Mouse (Mus musculus): ENCODE results near the gene Eepd1.

Eepd1 gene

DNA sequence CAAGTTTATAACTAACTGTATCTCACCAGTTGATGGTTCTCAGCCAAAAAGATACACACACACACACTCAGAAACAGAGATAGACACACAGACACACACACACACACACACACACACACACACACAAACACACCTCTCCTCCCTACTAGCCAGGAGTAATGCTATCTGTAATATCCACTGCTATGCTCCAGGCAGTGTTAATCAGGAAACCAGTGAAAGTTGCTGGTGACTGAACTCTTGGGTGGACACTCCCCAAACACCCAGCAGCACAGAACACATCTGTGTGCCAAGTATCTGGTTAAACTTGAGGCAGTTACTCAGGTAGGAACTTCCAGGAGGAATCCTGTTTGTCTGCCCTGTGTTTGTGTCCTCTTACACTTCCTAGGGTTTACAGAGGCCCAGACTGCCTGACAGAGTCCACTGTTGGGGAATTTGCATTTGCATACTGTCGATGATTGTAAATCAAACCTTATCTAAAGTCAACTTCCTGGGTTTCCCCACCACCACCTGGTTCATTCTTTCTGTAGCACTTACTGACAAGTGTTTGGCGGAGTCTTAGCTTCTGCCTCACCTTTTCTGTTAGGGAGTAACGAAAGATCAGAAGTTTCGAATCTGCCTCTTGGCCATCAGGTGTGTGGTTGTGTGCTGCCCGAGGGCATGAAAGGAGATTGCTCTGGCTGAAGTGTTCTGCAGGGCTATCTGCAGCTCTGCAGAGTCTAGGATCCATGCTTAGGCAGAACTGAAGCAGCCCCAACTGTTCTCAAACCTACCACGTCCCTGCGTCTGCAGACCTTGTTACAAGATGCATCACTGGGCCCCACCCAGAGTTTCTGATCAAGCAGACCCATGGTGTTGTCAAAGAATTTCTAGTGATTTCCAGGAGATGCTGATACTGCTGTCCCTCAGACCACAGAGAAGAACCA is 97.6 kb downstream of the Eepd1 start:
- no peak for DNase-seq (ENCODE audit: low read depth, low spot score)

DNA sequence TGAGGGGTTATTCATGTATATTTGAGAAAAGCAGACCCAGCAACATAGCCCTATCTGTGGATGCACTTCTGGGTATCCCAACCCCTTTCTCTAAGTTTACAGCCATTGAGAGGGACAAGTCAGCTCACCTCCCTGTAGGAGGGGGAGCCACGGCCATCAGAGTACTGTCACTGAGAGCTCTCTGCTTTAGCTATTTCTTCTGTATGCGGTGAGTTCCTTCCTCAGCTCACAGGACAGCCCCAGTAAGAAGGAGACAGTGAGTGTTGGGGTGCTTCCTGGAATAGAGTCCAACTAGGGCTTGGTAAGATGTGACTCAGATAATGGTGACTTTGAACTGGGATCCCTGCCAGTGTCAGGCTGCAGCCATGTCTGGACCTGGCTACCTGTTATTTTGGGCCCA is 102.3 kb downstream of the Eepd1 start:
- DNase-seq (ENCODE audit: low read depth, low spot score), result no peak

DNA sequence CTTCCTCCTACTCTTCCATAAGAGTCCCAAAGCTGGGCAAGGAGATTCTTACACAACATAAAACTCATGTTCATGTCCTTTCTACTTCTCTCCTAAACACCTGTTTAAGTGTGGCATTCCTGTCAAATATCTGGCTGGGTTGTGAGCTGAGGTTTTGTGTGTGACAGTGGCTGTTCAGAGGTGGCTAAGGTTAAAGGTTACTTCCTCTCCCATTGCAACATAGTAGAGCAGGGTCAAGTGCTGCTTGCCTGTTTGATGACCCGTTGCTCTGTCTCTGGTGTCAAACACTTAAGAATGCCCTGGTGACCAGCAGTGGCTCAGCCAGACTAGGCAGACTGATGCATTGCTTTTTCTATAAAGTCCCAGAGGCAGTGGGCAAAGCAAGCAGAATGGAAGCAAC is 104.3 kb downstream of the Eepd1 start:
- no peak for DNase-seq (ENCODE audit: low read depth, low spot score)

DNA sequence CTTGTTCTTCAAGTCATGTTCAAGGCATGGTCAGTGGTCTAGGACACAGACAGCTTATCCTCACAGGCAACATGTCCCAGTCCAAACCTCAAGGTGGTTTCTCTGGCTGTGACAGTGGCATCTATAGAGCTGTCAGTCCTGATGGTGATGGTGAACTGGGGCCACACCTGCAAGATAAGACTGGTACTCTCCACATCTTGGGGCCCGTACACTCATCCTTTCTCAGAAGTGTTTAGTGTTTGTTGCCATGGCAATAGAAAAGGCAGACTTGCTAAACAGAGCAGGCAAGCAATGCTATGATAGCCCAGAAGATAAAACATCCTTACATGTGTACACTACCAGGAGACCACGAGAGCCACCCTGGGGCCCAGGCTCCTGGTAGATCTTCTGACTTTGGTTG is 107.2 kb downstream of the Eepd1 start:
- no peak for DNase-seq (ENCODE audit: low read depth, low spot score)

DNA sequence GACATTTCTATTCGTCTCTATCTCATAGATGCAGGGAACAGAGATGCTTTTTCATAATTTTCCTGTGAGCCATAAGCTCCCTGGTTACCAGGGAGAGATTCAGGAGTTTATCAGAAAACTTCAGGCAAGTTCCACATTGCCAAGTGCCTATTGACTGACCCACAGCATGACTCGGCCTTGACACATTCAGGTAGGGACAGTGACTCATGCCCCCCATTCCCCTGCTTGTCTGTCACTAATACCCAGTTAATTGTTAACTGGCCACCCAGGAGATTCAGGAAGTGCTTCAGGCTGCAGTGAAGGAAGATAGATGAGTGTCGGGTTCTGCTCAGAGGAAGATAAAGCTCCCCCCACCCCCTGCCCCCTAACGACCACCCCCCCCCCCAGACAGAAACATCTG is 109.4 kb downstream of the Eepd1 start:
- no peak for DNase-seq (ENCODE audit: low read depth, low spot score)

DNA sequence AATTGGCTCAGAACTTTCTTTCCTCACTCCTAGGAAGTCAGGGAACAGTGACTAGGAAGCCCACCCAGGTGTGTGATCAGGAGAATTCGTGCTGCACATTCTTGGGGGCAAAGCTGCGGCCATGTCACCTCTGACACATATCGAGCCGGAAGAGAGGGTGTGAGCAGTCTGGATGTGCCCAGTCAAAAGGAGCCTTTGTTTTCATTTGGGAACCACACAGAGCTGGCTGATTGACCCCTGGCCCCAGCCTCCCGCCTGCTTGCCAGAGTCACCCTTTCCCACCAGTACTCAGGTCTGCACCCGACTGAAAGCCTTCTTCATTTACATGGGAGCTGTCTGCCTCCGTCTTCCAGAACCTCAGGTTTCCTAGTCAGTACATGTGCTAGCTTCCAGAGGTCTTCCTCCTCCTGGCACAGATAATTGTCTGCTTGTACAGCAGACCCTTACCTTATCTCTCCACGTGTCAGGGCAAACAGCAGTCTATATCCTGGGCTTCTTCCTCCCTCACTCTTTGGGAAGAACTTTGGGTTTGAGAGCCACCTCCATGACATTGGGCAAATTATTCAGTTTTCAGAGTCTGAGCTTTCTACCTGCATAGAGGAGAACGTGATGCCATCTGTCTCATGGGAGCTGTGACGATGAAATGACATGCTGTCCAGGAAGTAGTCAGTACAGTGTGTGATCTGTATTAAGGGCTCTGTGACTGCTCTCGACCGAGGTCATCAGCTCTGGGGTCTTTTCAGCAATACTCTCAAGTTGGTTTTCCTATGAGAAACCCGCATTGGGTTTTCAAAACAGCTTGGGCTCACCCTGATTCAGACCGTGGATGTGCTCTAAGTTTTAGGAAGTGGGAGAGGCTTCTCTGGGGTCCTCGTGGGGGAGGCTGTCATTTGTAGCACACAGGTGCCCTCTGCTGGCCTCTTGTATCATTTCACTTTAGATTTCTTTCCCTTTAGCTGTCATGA is 110.3 kb downstream of the Eepd1 start:
- DNase-seq (ENCODE audit: low read depth, low spot score), result peak; percentile 7

DNA sequence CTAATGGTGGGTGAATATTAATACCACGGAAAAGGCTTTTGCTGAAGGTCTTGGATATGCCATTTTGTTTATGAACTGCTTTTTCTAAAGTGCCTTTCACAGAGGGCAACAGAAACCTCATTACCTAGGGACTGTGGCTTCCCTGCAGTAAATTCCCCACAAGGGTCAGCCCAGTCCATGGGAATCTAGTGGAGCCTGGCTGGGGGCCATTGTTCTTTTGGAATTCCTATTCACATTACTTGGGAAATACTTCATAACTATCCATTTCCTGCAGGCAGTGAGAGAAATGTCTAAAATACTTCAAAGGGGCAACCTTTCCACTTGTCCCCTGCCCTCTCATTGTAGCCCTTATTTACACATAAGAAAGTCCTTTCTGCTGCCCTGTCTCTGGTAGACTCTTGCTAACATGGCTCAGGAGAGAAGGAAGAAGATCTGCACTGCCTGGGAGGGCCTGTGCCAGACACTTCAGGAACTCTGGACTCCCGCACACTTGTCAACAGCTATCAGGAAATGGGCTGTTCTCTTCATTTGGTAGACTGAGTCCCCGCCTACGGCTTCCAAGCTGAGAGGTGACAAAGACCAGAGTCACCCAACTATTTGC is 111.1 kb downstream of the Eepd1 start:
- DNase-seq (ENCODE audit: low read depth, low spot score), result no peak

DNA sequence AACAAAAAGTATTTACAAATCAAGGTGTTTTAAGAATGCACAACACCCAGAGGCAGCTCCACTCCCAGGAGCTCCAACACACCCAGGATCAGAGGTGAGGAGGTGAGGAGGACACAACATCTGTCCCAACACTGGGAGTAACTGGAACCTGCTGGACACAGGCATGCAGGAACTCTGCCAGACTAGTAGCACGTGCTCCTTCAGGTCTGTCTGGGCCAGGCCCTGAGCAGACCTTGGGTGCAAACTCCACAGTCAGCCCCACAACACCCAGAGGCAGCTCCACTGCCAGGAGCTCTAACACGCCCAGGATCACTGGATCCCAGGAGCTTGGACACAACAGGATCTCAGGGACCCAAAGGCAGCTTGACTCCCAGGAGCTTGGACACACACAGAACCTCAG is 143.4 kb downstream of the Eepd1 start:
- no peak for DNase-seq (ENCODE audit: low read depth, low spot score)

DNA sequence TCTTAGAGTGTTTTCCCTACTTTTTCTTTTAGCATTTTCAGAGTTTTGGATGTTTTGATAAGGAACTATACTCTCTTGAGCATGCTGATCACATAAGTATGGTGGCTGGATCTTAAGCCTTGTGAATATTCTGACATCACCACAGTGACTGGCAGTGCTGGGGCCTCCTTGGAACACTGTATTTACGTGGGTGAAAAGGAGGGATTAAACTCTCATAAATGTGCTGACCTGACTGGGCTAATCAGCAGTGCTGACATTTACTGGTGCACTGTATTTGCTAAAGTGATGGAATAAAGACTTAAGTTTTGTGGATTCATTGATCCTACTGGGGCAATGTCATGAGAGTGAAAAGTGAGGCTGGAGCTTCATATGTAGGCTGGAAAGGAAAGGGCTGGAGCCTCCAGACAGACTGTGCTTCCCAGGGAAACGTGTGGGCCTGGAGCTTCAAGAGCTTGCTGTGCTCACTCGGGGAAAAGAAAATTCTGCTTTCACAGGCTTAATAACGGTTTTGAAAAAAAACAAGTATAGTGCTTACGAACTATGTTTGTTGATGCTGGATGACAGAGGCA is 148.3 kb downstream of the Eepd1 start:
- DNase-seq (ENCODE audit: low read depth, low spot score), result no peak

Data from WW6 (cell line).